Comparison of ENCODE assay signal across 19 mouse cellular contexts in genomic region chr2:29678524-29678923, GRCm38 (mm10). TPM values are rescaled to one million over a fixed set of nuclear protein-coding genes. Genes with fewer than 3 reads are reported as not detected.
DNase-seq lines count a peak whose midpoint lies in the region; ATAC-seq and TF ChIP-seq lines count a peak whose summit lies in the region.
"Had no signal": no experiment of that assay in that cellular context is flagged by ENCODE, and none has a peak within 500 bp of the region (broad histone marks: within the 10 kb centered on the region; RNA-seq: fewer than 3 reads in every experiment).

No protein-coding gene starts in this region.

- H3K36me3 ChIP-seq in liver, adult 2 months (ENCODE audit: control insufficient read depth, insufficient read depth, low read length) = no peaks in the 10 kb centered on the region
- peaks cover 8% of the 10 kb centered on the region; the same call in 1 of the 2 replicates for H3K36me3 ChIP-seq in liver, postnatal 0 days (replicated peaks; ENCODE audit: insufficient read depth, low read length)
- H3K36me3 ChIP-seq in kidney, adult 2 months (ENCODE audit: control insufficient read depth, insufficient read depth, low read length) = no peaks in the 10 kb centered on the region
- peaks cover 7% of the 10 kb centered on the region; the same call in 1 of the 2 replicates for H3K36me3 ChIP-seq in forebrain, embryonic 13.5 days (ENCODE audit: poor library complexity, severe bottlenecking)
- H3K36me3 ChIP-seq: intestine, embryonic 15.5 days had no signal

- ATAC-seq in liver, postnatal 0 days = no peak
- no peak for ATAC-seq in forebrain, embryonic 13.5 days
- ATAC-seq: forebrain, embryonic 14.5 days; intestine, embryonic 15.5 days had no signal

- H3K27me3 ChIP-seq in liver, adult 2 months (ENCODE audit: control insufficient read depth, insufficient read depth, low read length) = no peaks in the 10 kb centered on the region
- H3K27me3 ChIP-seq in liver, postnatal 0 days (ENCODE audit: insufficient read depth, low read length) = no peaks in the 10 kb centered on the region
- no peaks in the 10 kb centered on the region for H3K27me3 ChIP-seq in kidney, adult 2 months (replicated peaks; ENCODE audit: control insufficient read depth, insufficient read depth, low read length)
- no peaks in the 10 kb centered on the region for H3K27me3 ChIP-seq in forebrain, embryonic 13.5 days
- H3K27me3 ChIP-seq: hindbrain, embryonic 12.5 days; intestine, embryonic 15.5 days had no signal

- no peak overlapping the region for H3K4me3 ChIP-seq in liver, adult 2 months (ENCODE audit: insufficient read depth, low read depth, low read length)
- H3K4me3 ChIP-seq in bone marrow macrophage, adult 2 months (ENCODE audit: insufficient read depth, low read length) = no peak overlapping the region
- no peak overlapping the region for H3K4me3 ChIP-seq in liver, postnatal 0 days (ENCODE audit: low read depth, low read length)
- no peak overlapping the region for H3K4me3 ChIP-seq in kidney, adult 2 months (ENCODE audit: insufficient read depth, low read depth, low read length)
- H3K4me3 ChIP-seq in forebrain, embryonic 13.5 days = no peak overlapping the region
- H3K4me3 ChIP-seq: embryonic facial prominence, embryonic 10.5 days; hindbrain, embryonic 12.5 days; intestine, embryonic 15.5 days; limb, embryonic 10.5 days had no signal

- no peak for TF ChIP-seq POLR2A in liver, adult 2 months (IDR thresholded peaks at IDR 0.05; ENCODE audit: extremely low read depth, insufficient read depth, low read length)
- no peak for TF ChIP-seq POLR2A in bone marrow macrophage, adult 2 months (IDR thresholded peaks at IDR 0.05; ENCODE audit: borderline replicate concordance, low read depth, low read length)
- no peak for TF ChIP-seq POLR2A in kidney, adult 2 months (IDR thresholded peaks at IDR 0.05; ENCODE audit: low read depth, low read length)

- 43% methylated on average over 3 of the region's 3 CpGs for WGBS in liver, adult 2 months
- WGBS in liver, postnatal 0 days (ENCODE audit: insufficient replicate concordance) = 51% methylated on average over 3 of the region's 3 CpGs
- 56% methylated on average over 3 of the region's 3 CpGs for WGBS in kidney, adult 2 months
- WGBS in forebrain, embryonic 13.5 days = 85% methylated on average over 3 of the region's 3 CpGs

- H3K9ac ChIP-seq in liver, adult 2 months (ENCODE audit: low read depth, low read length) = no peak overlapping the region
- H3K9ac ChIP-seq in liver, postnatal 0 days (replicated peaks) = no peak overlapping the region
- H3K9ac ChIP-seq in forebrain, embryonic 13.5 days = no peak overlapping the region
- H3K9ac ChIP-seq: hindbrain, embryonic 12.5 days; intestine, embryonic 15.5 days had no signal

- no peaks in the 10 kb centered on the region for H3K9me3 ChIP-seq in liver, postnatal 0 days (ENCODE audit: low read length)
- no peaks in the 10 kb centered on the region for H3K9me3 ChIP-seq in forebrain, embryonic 13.5 days (replicated peaks)
- H3K9me3 ChIP-seq: embryonic facial prominence, embryonic 10.5 days; G1E; hindbrain, embryonic 12.5 days; intestine, embryonic 15.5 days; limb, embryonic 10.5 days had no signal

- peaks cover 29% of the 10 kb centered on the region for H3K4me1 ChIP-seq in liver, adult 2 months (ENCODE audit: control insufficient read depth, insufficient read depth, low read length)
- peaks cover 40% of the 10 kb centered on the region for H3K4me1 ChIP-seq in bone marrow macrophage, adult 2 months (ENCODE audit: control insufficient read depth, insufficient read depth, low read length)
- peaks cover 23% of the 10 kb centered on the region for H3K4me1 ChIP-seq in liver, postnatal 0 days (ENCODE audit: insufficient read depth)
- H3K4me1 ChIP-seq in kidney, adult 2 months (ENCODE audit: control insufficient read depth, insufficient read depth, low read length) = peaks cover 23% of the 10 kb centered on the region
- 0 out of 2 replicates have a peak, but pooled peaks cover 3% of the 10 kb centered on the region for H3K4me1 ChIP-seq in forebrain, embryonic 13.5 days
- H3K4me1 ChIP-seq: limb, embryonic 10.5 days had no signal

- no peak overlapping the region for H3K4me2 ChIP-seq in liver, postnatal 0 days (ENCODE audit: low read depth, low read length)
- no peak overlapping the region for H3K4me2 ChIP-seq in forebrain, embryonic 13.5 days
- H3K4me2 ChIP-seq: hindbrain, embryonic 12.5 days; intestine, embryonic 15.5 days had no signal

- H3K79me2 ChIP-seq in liver, adult 2 months (ENCODE audit: control insufficient read depth, insufficient read depth, low read length) = peaks cover 20% of the 10 kb centered on the region; the same call in 1 of the 2 replicates

- DNase-seq in liver, adult 2 months (ENCODE audit: extremely low read depth, low read depth, low spot score) = peak; percentile 51
- DNase-seq in liver (no peak), adipocyte (ENCODE audit: low spot score) (no peak)
- DNase-seq in CD4-positive helper T cell, adult 2 months (ENCODE audit: low read depth, low spot score) = peak; percentile 68
- no peak for DNase-seq in liver, postnatal 0 days
- no peak for DNase-seq in kidney, adult 2 months
- DNase-seq: adrenal gland, adult 2 months; cerebellum, adult 11 months; gastrocnemius, postnatal 10 days; heart, postnatal 10 days; right cerebral cortex, postnatal 4 days had no signal

- peak overlapping the region; percentile 73 for H3K27ac ChIP-seq in liver, adult 2 months (replicated peaks; ENCODE audit: insufficient read depth, low read depth, low read length)
- peak overlapping the region; percentile 52 for H3K27ac ChIP-seq in bone marrow macrophage, adult 2 months (ENCODE audit: insufficient read depth, low read depth, low read length)
- H3K27ac ChIP-seq in liver, postnatal 0 days (ENCODE audit: low read depth) = peak overlapping the region; percentile 88
- H3K27ac ChIP-seq in kidney, adult 2 months (ENCODE audit: insufficient read depth, low read depth, low read length) = no peak overlapping the region
- no peak overlapping the region for H3K27ac ChIP-seq in forebrain, embryonic 13.5 days
- H3K27ac ChIP-seq: embryonic facial prominence, embryonic 10.5 days; hindbrain, embryonic 12.5 days; intestine, embryonic 15.5 days; limb, embryonic 10.5 days had no signal

- no peak for TF ChIP-seq EP300 in liver, postnatal 0 days (IDR thresholded peaks at IDR 0.05; ENCODE audit: low read depth)

- TF ChIP-seq CTCF in liver, adult 2 months (IDR thresholded peaks at IDR 0.05; ENCODE audit: low read depth, low read length) = no peak
- no peak for TF ChIP-seq CTCF in bone marrow macrophage, adult 2 months (IDR thresholded peaks at IDR 0.05; ENCODE audit: low read depth, low read length)
- TF ChIP-seq CTCF in liver, postnatal 0 days (IDR thresholded peaks at IDR 0.05; ENCODE audit: low read depth) = no peak
- TF ChIP-seq CTCF in kidney, adult 2 months (conservative IDR thresholded peaks at IDR 0.05; ENCODE audit: insufficient read depth, insufficient read length, low read depth, low read length) = no peak

RNA-seq across cellular contexts. Expression of gene Rapgef1, which starts 59.0 kb away (rescaled TPM):
- total RNA-seq in liver, adult 2 months (2014; rRNA removed) = 11.8 and 16.8 TPM in 2 replicates
- 24.9 and 25.3 TPM in 2 replicates for polyA plus RNA-seq in liver, adult 2 months (2012; rRNA removed)
- 20.5 and 23.6 TPM in 2 replicates for polyA plus RNA-seq in bone marrow macrophage, adult 2 months (2012; ENCODE audit: insufficient read depth, insufficient read length, missing spikeins)
- polyA plus RNA-seq in liver, postnatal 0 days (2015; fragmentation: Nextera tagmentation; extraction: Ambion mirVana) = 4.8 and 5.1 TPM in 2 replicates
- polyA plus RNA-seq in kidney, adult 2 months (2012; rRNA removed) = 38.9 and 41.7 TPM in 2 replicates
- 17.8 and 19.2 TPM in 2 replicates for polyA plus RNA-seq in forebrain, embryonic 13.5 days (2015; fragmentation: Nextera tagmentation; extraction: Ambion mirVana)

Comparison
In these comparisons a context has a peak if more than half of its experiments do, and no peak if none do; other contexts are left out.
1. DNase-seq: peak in liver, adult 2 months (single experiment) and CD4-positive helper T cell, adult 2 months (single experiment); none in liver (single experiment), liver, postnatal 0 days (single experiment), adipocyte (single experiment) and kidney, adult 2 months (single experiment).
2. H3K27ac ChIP-seq: peak in liver, adult 2 months (single experiment), bone marrow macrophage, adult 2 months (single experiment) and liver, postnatal 0 days (single experiment); none in kidney, adult 2 months (single experiment) and forebrain, embryonic 13.5 days (single experiment).